Mouse (Mus musculus): Measurements from ENCODE around the gene Spp1.

- no peak for TF ChIP-seq USF1 (IDR thresholded peaks at IDR 0.05; ENCODE audit: low read depth)
- no peak for TF ChIP-seq MAX (IDR thresholded peaks at IDR 0.05)
These were observed 35.5 kb upstream of the Spp1 start for GRCm38 (mm10) chr5:104399291-104399950.
